Mouse (Mus musculus): ENCODE results near the gene Angpt4.

Angpt4 gene

GRCm38 (mm10) chr2:151980355-151980693, 69.3 kb downstream of the Angpt4 start:
- no peak for DNase-seq (ENCODE audit: low spot score in 2 of 2)

DNA sequence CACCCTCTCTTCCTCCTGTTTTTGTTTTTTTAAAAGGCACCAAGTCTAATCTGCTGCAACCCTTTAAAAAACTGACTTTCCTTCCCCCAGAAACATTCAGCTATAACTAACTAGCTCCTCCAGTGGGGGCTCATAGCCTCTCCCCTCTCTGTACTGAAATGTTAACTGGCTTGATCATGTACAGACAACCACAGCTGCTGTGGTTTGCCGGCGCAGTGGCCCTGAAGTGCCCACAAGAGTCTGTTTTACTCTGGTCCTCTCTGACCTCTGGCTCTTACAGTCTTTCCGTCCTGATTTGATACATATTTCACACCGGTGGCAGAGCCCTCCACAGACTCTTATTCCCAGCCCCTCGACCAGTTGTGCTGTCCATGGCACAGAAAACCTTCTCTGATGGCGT, 70.3 kb downstream of the Angpt4 start:
- no peak for DNase-seq (ENCODE audit: low spot score in 2 of 2)

- DNase-seq (ENCODE audit: low spot score in 2 of 2), result no peak
Observed at GRCm38 (mm10) chr2:151982476-151982875, 71.5 kb downstream of the Angpt4 start.

- DNase-seq (ENCODE audit: low spot score in 2 of 2), result no peak
Observed at GRCm38 (mm10) chr2:151984019-151984418, 73.0 kb downstream of the Angpt4 start.

GRCm38 (mm10) chr2:151985426-151986172, 74.6 kb downstream of the Angpt4 start:
- DNase-seq (ENCODE audit: low spot score in 2 of 2), result no peak

- no peak for DNase-seq (ENCODE audit: low spot score in 2 of 2)
Observed at GRCm38 (mm10) chr2:151986958-151987357, 75.9 kb downstream of the Angpt4 start.

GRCm38 (mm10) chr2:151988978-151989377, 78.0 kb downstream of the Angpt4 start:
- DNase-seq (ENCODE audit: low spot score in 2 of 2), result no peak

DNA sequence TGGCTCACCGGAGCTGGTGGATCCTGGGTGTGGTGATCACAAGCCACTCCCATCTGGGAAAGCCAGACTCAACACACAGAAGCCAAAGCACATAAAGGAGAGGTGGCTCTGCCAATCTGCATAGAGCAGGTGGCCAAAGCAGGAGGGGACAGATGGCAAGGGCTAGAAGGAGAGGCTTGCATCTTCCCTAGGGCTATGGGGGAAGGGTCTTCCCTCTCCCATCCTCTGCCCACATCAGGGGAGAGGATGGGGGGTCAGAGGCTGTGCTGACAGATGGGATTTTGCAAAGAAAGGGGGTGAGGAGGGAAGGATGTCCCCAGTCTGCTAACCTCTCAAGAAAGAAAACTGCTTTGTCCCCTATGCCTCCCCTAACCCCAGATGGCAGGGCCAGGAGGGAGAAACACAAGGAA, 80.0 kb downstream of the Angpt4 start:
- DNase-seq (ENCODE audit: low spot score in 2 of 2), result no peak

DNA sequence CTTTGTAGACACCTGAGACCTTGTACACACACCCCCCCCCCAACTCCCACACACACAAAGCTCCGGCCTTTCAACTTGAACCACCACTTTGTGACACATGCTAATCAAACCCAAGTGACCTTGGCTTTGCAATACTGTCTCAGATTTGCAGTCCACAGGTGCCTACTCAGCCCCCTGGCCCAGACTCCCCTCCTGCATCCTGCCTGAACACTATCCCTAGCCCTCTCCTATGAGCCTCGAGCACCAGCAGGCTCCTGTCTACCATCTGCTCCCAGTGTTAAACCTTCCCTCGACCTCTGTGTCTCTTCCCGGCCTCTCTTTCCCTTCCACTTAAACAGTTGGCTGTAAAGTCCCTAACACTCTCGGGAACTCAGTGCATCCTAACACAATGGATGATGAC, 80.4 kb downstream of the Angpt4 start:
- no peak for DNase-seq (ENCODE audit: low spot score in 2 of 2)

GRCm38 (mm10) chr2:151994350-151995122, 83.5 kb downstream of the Angpt4 start:
- peak; percentile 72 to 80 for DNase-seq (ENCODE audit: low spot score in 2 of 2)

Data from urinary bladder, postnatal 36 days (tissue).